Mouse (Mus musculus) limb, embryonic 12.5 days (tissue): ENCODE measurements around the gene Cd244a. TPM values are rescaled to one million over a fixed set of nuclear protein-coding genes. Genes with fewer than 3 reads are reported as not detected.

ENCODE experiments used
- ATAC-seq: fragments of 200-750 bp; cut with Nextera tagmentation; 2 replicates; pipeline ENCODE4 v1.8.0; 2017; ENCODE audit warnings: low read depth, moderate TSS enrichment; ENCODE audit not compliant: insufficient number of reproducible peaks, insufficient read depth, low FRiP score, low TSS enrichment
- H3K27ac ChIP-seq: fragments of 300-500 bp; sonication (generic); 2 replicates; pipeline ENCODE4 v1.5.1; 2016; ENCODE audit warnings: mild to moderate bottlenecking, moderate library complexity
- H3K27me3 ChIP-seq: fragments of 300-500 bp; sonication (generic); 2 replicates; pipeline ENCODE4 v1.6.1; 2016; ENCODE audit warnings: mild to moderate bottlenecking, moderate library complexity
- H3K36me3 ChIP-seq: fragments of 300-500 bp; sonication (generic); 2 replicates; pipeline ENCODE4 v1.6.1; 2016; ENCODE audit warnings: mild to moderate bottlenecking, moderate library complexity
- H3K4me1 ChIP-seq: fragments of 300-500 bp; sonication (generic); replicated peaks from 2 replicates; pipeline ENCODE4 v1.6.1; 2016
- H3K4me2 ChIP-seq: fragments of 300-500 bp; sonication (generic); 2 replicates; pipeline ENCODE4 v1.6.1; 2016; ENCODE audit warnings: mild to moderate bottlenecking, moderate library complexity
- H3K4me3 ChIP-seq: fragments of 300-500 bp; sonication (generic); replicated peaks from 2 replicates; pipeline ENCODE4 v1.5.1; 2016; ENCODE audit warnings: mild to moderate bottlenecking
- H3K9ac ChIP-seq: fragments of 300-500 bp; sonication (generic); replicated peaks from 2 replicates; pipeline ENCODE4 v1.6.1; 2016; ENCODE audit warnings: mild to moderate bottlenecking, moderate library complexity
- H3K9me3 ChIP-seq: fragments of 300-500 bp; sonication (generic); 2 replicates; pipeline ENCODE4 v1.6.1; 2016; ENCODE audit warnings: mild to moderate bottlenecking, moderate library complexity
- WGBS: fragments of 180-500 bp; shearing (Covaris S2); methylation state at CpG from one replicate; pipeline ENCODE4 v1.1.7; 2016; 5-methylcytosine and 5-hydroxymethylcytosine counted together
- polyA plus RNA-seq: library from polyadenylated mRNA; unstranded; fragments of >200 nt; fragmentation: Nextera tagmentation; extraction: Ambion mirVana; gene quantifications from 2 replicates; pipeline ENCODE4 v1.2.1, GENCODE M21; 2016

Gene Cd244a
- polyA plus RNA-seq, 1 experiment from 2014 or later, result 0.10 TPM

- no peak overlapping the region for H3K27ac ChIP-seq
- no peaks in the 10 kb centered on the region for H3K4me1 ChIP-seq
- no peaks in the 10 kb centered on the region for H3K27me3 ChIP-seq
- no peak overlapping the region for H3K9ac ChIP-seq
- H3K9me3 ChIP-seq, result no peaks in the 10 kb centered on the region
- ATAC-seq, result no peak
- no peak overlapping the region for H3K4me3 ChIP-seq
- H3K4me2 ChIP-seq, result no peak overlapping the region
- 84% methylated on average over 7 of the region's 7 CpGs for WGBS
- no peaks in the 10 kb centered on the region for H3K36me3 ChIP-seq
Measured at GRCm38 (mm10) chr1:171577168-171577567, 18.2 kb downstream of the Cd244a start.

- Histone ChIP-seq H3K36me3 (no peaks in the 10 kb centered on the region), H3K27ac (no peak overlapping the region), H3K27me3 (no peaks in the 10 kb centered on the region), H3K4me3 (no peak overlapping the region), H3K9ac (no peak overlapping the region), H3K4me2 (no peak overlapping the region), H3K9me3 (no peaks in the 10 kb centered on the region), H3K4me1 (no peaks in the 10 kb centered on the region)
- no peak for ATAC-seq
- WGBS, result 86% methylated on average over 2 of the region's 2 CpGs
Measured at GRCm38 (mm10) chr1:171584584-171584983, 25.6 kb downstream of the Cd244a start.

- Histone ChIP-seq H3K4me1 (no peaks in the 10 kb centered on the region), H3K9ac (no peak overlapping the region), H3K27ac (no peak overlapping the region), H3K4me2 (no peak overlapping the region), H3K27me3 (no peaks in the 10 kb centered on the region), H3K36me3 (no peaks in the 10 kb centered on the region), H3K4me3 (no peak overlapping the region), H3K9me3 (no peaks in the 10 kb centered on the region)
- ATAC-seq, result no peak
- 87% methylated on average over 3 of the region's 3 CpGs for WGBS
Measured at GRCm38 (mm10) chr1:171604686-171605085, 45.7 kb downstream of the Cd244a start.

- no peaks in the 10 kb centered on the region for H3K27me3 ChIP-seq
- no peak overlapping the region for H3K4me2 ChIP-seq
- H3K4me1 ChIP-seq, result no peaks in the 10 kb centered on the region
- no peaks in the 10 kb centered on the region for H3K36me3 ChIP-seq
- H3K9ac ChIP-seq, result no peak overlapping the region
- 93% methylated on average over 3 of the region's 3 CpGs for WGBS
- ATAC-seq, result no peak
- H3K4me3 ChIP-seq, result no peak overlapping the region
- H3K9me3 ChIP-seq, result no peaks in the 10 kb centered on the region
- H3K27ac ChIP-seq, result no peak overlapping the region
Measured at GRCm38 (mm10) chr1:171606656-171607055, 47.7 kb downstream of the Cd244a start.

- Histone ChIP-seq H3K4me3 (no peak within 1 kb of the TSS), H3K27ac (no peak within 1 kb of the TSS), H3K9ac (no peak within 1 kb of the TSS), H3K4me1 (no peaks in the 10 kb centered on the region), H3K9me3 (no peaks in the 10 kb centered on the region), H3K27me3 (no peaks in the 10 kb centered on the region), H3K36me3 (no peaks in the 10 kb centered on the region), H3K4me2 (no peak within 1 kb of the TSS)
- 82% methylated on average over 9 of the region's 9 CpGs for WGBS
- no peak for ATAC-seq
Measured at GRCm38 (mm10) chr1:171607176-171607575, 48.2 kb downstream of the Cd244a start, which contains the start of gene Ly9. Gene Ly9 (minus strand): TSS chr1:171607410.

- WGBS, result 90% methylated on average over 2 of the region's 2 CpGs
- no peak overlapping the region for H3K9ac ChIP-seq
- no peaks in the 10 kb centered on the region for H3K4me1 ChIP-seq
- H3K4me3 ChIP-seq, result no peak overlapping the region
- ATAC-seq, result no peak
- no peaks in the 10 kb centered on the region for H3K36me3 ChIP-seq
- H3K4me2 ChIP-seq, result no peak overlapping the region
- no peaks in the 10 kb centered on the region for H3K9me3 ChIP-seq
- no peaks in the 10 kb centered on the region for H3K27me3 ChIP-seq
- H3K27ac ChIP-seq, result no peak overlapping the region
Measured at GRCm38 (mm10) chr1:171610026-171610425, 51.0 kb downstream of the Cd244a start.

- H3K36me3 ChIP-seq, result no peaks in the 10 kb centered on the region
Measured at GRCm38 (mm10) chr1:171610781-171611180, 51.8 kb downstream of the Cd244a start.

GRCm38 (mm10) chr1:171613962-171614361, 55.0 kb downstream of the Cd244a start:
- ATAC-seq, result no peak
- H3K27me3 ChIP-seq, result no peaks in the 10 kb centered on the region
- H3K4me3 ChIP-seq, result no peak overlapping the region
- no peaks in the 10 kb centered on the region for H3K9me3 ChIP-seq
- no peak overlapping the region for H3K27ac ChIP-seq
- H3K36me3 ChIP-seq, result no peaks in the 10 kb centered on the region
- H3K4me1 ChIP-seq, result no peaks in the 10 kb centered on the region
- no peak overlapping the region for H3K4me2 ChIP-seq
- 36% methylated on average over 2 of the region's 2 CpGs for WGBS
- no peak overlapping the region for H3K9ac ChIP-seq

More at GRCm38 (mm10) chr1:171610781-171611180, 51.8 kb downstream of the Cd244a start:
- H3K27me3 ChIP-seq, result no peaks in the 10 kb centered on the region
- H3K4me3 ChIP-seq, result no peak overlapping the region
- no peaks in the 10 kb centered on the region for H3K9me3 ChIP-seq
- no peak overlapping the region for H3K4me2 ChIP-seq
- no peaks in the 10 kb centered on the region for H3K4me1 ChIP-seq
- H3K27ac ChIP-seq, result no peak overlapping the region
- no peak for ATAC-seq
- no peak overlapping the region for H3K9ac ChIP-seq
- 42% methylated on average over 1 of the region's 1 CpGs for WGBS

GRCm38 (mm10) chr1:171616881-171617515, 58.0 kb downstream of the Cd244a start:
- ATAC-seq, result no peak
- no peaks in the 10 kb centered on the region for H3K4me1 ChIP-seq
- H3K27me3 ChIP-seq, result no peaks in the 10 kb centered on the region
- no peaks in the 10 kb centered on the region for H3K9me3 ChIP-seq
- H3K27ac ChIP-seq, result no peak overlapping the region
- no peak overlapping the region for H3K4me2 ChIP-seq
- no peak overlapping the region for H3K4me3 ChIP-seq
- H3K9ac ChIP-seq, result no peak overlapping the region
- 78% methylated on average over 11 of the region's 11 CpGs for WGBS
- no peaks in the 10 kb centered on the region for H3K36me3 ChIP-seq

GRCm38 (mm10) chr1:171619001-171619400, 60.0 kb downstream of the Cd244a start:
- Histone ChIP-seq H3K4me1 (no peaks in the 10 kb centered on the region), H3K9me3 (no peaks in the 10 kb centered on the region), H3K4me2 (no peak overlapping the region), H3K36me3 (no peaks in the 10 kb centered on the region), H3K27ac (no peak overlapping the region), H3K4me3 (no peak overlapping the region), H3K9ac (no peak overlapping the region), H3K27me3 (no peaks in the 10 kb centered on the region)
- WGBS, result 89% methylated on average over 8 of the region's 8 CpGs
- ATAC-seq, result no peak

- Histone ChIP-seq H3K27ac (no peak overlapping the region), H3K9me3 (no peaks in the 10 kb centered on the region), H3K27me3 (no peaks in the 10 kb centered on the region), H3K36me3 (no peaks in the 10 kb centered on the region), H3K9ac (no peak overlapping the region), H3K4me3 (no peak overlapping the region), H3K4me2 (no peak overlapping the region), H3K4me1 (no peaks in the 10 kb centered on the region)
- no peak for ATAC-seq
- 91% methylated on average over 3 of the region's 3 CpGs for WGBS
Measured at GRCm38 (mm10) chr1:171619645-171620044, 60.7 kb downstream of the Cd244a start.

GRCm38 (mm10) chr1:171620091-171620490, 61.1 kb downstream of the Cd244a start:
- ATAC-seq, result no peak
- no peaks in the 10 kb centered on the region for H3K9me3 ChIP-seq
- H3K4me1 ChIP-seq, result no peaks in the 10 kb centered on the region
- 91% methylated on average over 6 of the region's 6 CpGs for WGBS
- H3K4me2 ChIP-seq, result no peak overlapping the region
- no peaks in the 10 kb centered on the region for H3K27me3 ChIP-seq
- H3K36me3 ChIP-seq, result no peaks in the 10 kb centered on the region
- no peak overlapping the region for H3K4me3 ChIP-seq
- H3K9ac ChIP-seq, result no peak overlapping the region
- no peak overlapping the region for H3K27ac ChIP-seq
